Mouse (Mus musculus) kidney, adult 18-20 months (tissue): ENCODE data around the gene Tbkbp1.

ENCODE experiments used
- DNase-seq: peaks from one replicate; pipeline ENCODE4 v3.0.0; 2021

Tbkbp1 gene

DNA sequence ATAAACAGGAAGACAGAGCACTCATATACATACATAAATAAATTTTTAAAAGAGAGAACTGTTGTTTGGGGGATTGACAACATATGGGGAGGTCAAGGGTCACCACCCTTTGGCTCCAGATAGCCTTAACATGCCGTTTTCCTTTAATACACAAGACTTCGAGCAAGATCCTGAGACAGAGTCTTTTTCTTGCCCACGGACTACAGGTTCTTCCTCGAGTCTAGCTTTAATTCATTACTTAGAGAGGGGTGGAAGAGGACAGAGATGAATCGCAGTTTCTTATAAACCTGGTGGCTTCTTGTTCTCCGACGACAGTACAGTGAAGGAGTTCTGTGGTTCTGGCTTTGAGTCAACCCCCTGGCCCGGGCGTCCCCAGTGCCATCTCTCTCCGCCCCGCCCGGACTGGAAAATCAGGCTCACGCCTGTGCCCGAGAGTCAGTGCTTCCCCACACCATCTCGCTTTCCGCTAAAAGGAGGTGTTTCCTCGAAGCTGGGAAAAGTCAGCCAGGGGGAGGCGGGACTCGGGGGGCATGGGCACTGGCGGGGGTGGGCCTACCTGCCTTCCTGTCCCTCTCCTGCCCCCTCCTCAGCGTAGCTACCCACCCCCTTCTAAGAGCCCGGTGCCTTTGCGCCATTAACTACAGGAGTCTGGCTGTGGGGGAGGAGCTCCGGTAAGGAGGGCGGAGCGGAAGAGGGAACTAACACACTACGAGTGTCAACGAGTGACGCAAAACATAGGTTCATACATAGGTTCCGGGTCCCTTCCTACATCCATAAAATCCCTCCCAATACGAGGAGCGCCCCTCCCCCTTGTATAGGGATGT, 24.4 kb downstream of the Tbkbp1 start:
- DNase-seq, result peak; percentile 69

DNA sequence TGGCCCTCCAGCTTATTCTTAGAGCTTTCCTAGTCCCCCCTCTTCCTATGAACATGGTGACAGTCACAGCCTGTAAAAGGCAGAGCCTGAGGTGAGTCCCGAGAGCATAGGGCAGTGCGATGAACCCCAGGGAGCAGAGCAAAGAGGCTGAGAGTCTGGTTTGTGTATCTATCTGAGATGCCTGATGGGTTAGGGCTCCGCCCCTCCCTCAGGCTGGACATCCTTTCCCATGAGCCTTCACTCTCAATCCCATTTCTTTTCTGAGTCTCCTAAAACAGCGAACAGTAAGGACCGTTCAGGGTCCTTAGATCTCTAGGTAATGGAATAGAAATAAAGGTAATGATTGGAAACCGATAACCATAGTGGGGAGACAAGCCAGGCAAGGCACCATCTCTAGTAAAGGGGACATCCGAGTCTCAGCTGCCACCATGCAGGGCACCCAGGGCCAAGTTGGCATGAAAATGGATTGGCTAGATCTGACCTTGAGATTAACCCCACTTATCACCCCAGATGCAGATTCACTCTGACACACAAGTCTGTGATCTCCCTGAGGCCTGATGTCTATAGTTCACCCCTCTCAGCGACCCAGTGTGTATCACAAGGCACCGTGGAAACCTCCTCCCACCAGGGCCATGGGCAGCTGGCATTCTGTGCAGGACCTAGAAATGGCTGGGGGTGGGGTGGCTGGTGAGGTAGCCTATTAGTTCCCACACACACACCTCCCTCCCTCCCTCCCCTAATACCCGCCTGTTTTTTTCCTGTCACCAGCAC, 26.8 kb downstream of the Tbkbp1 start:
- DNase-seq, result no peak

DNA sequence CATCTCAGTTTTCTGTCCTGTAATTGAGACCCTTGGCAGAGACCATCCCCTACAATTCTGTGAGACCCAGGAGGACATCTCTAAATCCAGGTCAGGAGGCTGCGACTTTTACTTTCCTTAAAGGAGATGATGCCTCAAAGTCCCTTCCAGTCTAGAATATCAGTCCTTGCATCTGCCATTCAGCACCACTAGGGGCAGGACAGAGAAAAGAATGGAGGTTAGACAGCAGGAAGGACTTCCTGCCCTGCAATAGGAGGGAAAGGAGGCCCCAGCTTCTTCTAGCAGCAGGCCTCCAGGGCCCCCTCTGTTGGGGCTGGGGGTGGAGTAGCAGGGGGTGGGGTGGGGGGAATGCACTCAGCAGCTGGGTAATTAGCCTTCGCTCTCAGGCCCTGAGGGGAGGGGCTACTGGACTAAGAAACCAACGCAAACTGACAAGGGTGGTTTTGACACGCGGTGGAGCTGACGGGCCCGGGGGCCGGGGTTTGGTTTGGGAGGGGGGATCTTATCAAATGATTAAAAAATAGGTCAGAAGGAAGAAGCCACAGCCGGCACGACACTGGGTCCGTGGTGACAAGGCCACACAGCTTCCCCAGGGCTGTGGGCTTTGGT, 27.9 kb downstream of the Tbkbp1 start:
- no peak for DNase-seq

GRCm38 (mm10) chr11:97120641-97121040, 30.7 kb downstream of the Tbkbp1 start:
- no peak for DNase-seq

- no peak for DNase-seq
Observed at GRCm38 (mm10) chr11:97120221-97120620, 31.1 kb downstream of the Tbkbp1 start.

DNA sequence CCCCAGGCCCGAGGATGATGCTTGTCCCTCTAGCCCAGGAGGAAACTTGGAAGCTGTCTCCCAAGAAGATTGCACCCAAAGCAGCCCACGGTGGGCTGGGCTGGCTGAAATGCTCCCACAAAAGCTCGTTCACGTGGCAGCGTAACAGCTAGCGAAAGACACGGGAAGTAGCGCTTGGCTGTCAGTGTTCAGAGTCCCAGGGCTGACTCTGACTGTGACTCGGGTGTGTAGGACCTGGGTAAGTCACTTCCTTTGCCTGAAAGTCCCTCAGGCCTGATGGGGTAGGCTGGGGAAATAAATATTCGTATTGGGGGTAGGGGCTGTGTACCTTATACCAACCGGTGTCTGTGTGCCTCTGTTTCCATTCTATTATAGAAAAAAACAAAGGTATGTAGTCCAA, 35.5 kb downstream of the Tbkbp1 start:
- no peak for DNase-seq

GRCm38 (mm10) chr11:97114671-97115601, 36.4 kb downstream of the Tbkbp1 start, which contains the start of gene Tbx21:
Tbx21 (minus strand) TSS chr11:97115331.
- no peak for DNase-seq

DNA sequence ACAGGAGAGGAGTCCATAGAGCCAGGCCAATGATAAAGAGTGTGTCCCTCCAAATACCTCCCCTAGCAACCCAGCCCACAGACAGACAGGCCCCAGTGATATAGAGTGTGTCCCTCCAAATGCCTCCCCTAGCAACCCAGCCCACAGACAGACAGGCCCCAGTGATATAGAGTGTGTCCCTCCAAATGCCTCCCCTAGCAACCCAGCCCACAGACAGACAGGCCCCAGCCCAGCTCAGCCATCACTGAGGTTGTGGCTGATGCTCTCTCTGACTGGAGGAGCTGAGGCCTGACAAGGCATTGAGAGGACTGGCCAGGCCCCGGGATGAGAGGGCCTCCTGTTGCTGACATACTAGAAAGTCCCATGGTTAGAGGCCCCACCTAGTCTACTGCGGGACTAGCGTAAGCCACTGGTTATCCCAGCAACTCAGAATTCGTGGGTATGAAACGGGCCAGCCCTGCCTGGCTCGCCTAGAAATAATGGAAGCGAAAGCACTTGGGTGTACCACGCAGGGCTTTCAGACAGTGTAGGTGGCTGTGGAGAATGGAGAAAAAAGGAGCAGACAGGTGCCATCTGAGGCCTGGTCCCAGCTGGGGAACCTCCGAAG, 38.7 kb downstream of the Tbkbp1 start:
- no peak for DNase-seq

GRCm38 (mm10) chr11:97108976-97109375, 42.3 kb downstream of the Tbkbp1 start:
- no peak for DNase-seq

GRCm38 (mm10) chr11:97104091-97104483, 47.2 kb downstream of the Tbkbp1 start:
- DNase-seq, result no peak

DNA sequence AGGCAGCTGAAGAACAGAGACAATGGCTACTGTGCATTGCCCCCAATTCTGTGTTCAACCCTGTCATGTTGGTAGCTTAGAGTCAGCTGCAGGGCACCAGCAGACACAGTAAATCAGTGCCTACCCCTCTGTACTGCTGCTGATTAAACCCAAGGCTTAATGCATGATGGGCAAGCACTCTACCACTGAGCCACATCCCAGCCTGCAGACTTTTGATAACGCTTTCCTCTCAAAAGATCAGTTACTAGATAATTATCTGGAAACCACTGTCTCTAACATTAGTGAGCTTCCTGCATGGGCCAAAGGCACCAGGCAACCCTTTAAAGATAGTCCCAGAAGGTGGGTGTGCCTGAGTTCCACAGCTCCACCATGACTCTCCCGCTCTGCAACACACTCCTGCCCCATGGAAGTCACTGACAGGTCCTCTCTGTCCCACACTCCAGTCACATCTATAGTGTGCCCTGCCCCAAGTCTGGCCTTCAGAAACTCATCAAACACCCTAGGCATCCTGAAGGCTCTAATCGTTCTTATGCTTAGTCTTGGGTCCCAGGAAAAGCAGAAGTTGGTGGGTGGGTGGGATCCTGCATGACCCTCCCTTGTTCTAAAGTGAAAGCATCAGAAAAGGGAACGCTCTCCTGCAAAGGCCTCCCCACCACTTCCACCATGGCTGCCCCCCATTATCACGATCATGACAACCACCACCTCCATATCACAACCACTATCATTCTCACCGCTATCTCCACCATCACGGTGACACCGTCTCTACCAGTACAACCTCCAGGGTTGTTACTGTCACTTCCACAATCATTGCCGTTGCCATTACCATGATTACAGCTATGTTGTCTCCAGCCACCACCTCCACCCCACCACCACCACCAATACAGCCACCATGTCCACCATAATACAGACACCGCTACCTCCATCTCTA, 47.9 kb downstream of the Tbkbp1 start:
- DNase-seq, result no peak

- DNase-seq, result peak; percentile 61
Observed at GRCm38 (mm10) chr11:97101722-97102121, 49.6 kb downstream of the Tbkbp1 start.

- peak; percentile 61 for DNase-seq
Observed at GRCm38 (mm10) chr11:97098791-97099190, 52.5 kb downstream of the Tbkbp1 start.

- DNase-seq, result no peak
Observed at GRCm38 (mm10) chr11:97094600-97094999, 56.7 kb downstream of the Tbkbp1 start.

DNA sequence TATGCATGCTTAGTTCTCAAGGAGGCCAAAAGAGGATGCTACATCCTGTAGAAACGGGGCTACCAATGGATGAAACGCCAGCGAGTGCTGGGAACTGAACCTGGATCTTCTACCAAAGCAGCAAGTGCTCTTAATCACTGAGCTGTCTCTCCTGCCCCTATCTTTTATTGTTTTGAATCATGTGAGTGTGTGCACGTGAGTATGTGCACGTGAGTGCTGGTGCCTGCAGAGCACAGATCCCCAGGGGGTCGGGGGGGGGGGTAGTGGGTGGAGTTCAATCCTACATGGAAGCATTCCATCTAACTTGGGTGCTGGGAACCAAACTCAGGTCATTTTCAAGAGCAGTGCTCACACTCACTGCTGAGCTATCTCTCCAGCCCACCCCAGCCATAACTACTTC, 64.9 kb downstream of the Tbkbp1 start:
- no peak for DNase-seq
